Mouse (Mus musculus) liver, adult 2 months (tissue): Measurements from ENCODE around the gene Shank1.

Experiments
- CTCF ChIP-seq: fragments of 200-500 bp; IDR thresholded peaks from 2 replicates; pipeline ENCODE4 v1.5.1; 2011; ENCODE audit warnings: low read depth, low read length, control low read depth
- POLR2A ChIP-seq: fragments of 200-500 bp; IDR thresholded peaks from 2 replicates; pipeline ENCODE4 v1.6.1; 2011; ENCODE audit warnings: low read length, control low read depth; ENCODE audit not compliant: insufficient read depth; ENCODE audit errors: extremely low read depth

DNA sequence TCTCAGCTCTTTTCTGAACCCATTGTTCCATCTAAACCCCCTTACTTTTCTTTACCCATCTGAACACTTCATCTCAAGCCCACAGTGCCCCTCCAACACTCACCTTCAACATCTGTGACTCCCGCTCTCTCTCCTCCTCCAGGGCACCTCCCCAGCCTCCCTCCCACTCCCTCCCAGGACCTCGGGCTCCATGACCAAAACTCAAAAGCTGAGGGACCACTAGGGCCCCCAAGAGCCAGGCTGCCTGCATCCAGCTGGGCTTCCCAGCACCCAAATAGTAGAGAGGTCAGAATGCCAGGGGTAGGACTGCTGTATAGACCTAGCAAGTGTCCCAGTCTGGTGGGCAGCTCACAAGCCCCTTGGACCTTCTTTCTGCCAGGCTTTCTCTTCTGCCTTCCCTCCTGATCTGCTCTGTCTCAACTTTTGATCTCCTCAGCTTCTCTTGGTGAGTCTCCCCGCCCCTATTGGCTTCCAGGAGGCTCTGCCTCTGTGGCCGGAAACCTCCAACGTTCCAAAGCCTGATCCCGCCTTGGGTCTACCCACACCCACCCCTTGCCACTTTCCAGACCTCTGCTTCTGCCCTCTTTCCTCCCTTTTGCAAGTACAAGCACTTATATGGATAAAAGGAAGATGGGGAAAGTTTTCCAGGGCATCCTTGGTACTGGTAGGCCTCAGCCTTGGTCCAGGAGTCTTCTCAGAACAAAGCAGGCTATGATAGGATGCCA, 3.4 kb upstream of the Shank1 start, which contains the start of gene Clec11a:
- TF ChIP-seq CTCF (no peak), POLR2A (no peak)
